Mouse (Mus musculus): Measurements from ENCODE around the gene Ubash3a. TPM values are rescaled to one million over a fixed set of nuclear protein-coding genes. Genes with fewer than 3 reads are reported as not detected.

Ubash3a gene
- polyA plus RNA-seq, 1 experiment from 2014 or later: 1.2 TPM

- Histone ChIP-seq H3K27ac (no peak overlapping the region), H3K27me3 (replicated peaks) (no peaks in the 10 kb centered on the region)
Measured at GRCm38 (mm10) chr17:31191825-31192224, 15.8 kb upstream of the Ubash3a start.

GRCm38 (mm10) chr17:31192663-31193062 is 15.0 kb upstream of the Ubash3a start:
- Histone ChIP-seq H3K27ac (no peak overlapping the region), H3K4me2 (no peak overlapping the region), H3K9me3 (no peaks in the 10 kb centered on the region), H3K36me3 (no peaks in the 10 kb centered on the region), H3K27me3 (replicated peaks) (no peaks in the 10 kb centered on the region), H3K4me3 (replicated peaks) (no peak overlapping the region), H3K9ac (no peak overlapping the region), H3K4me1 (no peaks in the 10 kb centered on the region)
- no peak for ATAC-seq (ENCODE audit: insufficient read depth, low FRiP score, low read depth)
- 39% methylated on average over 2 of the region's 2 CpGs for WGBS

More at GRCm38 (mm10) chr17:31191825-31192224, 15.8 kb upstream of the Ubash3a start:
- H3K9ac ChIP-seq: no peak overlapping the region
- no peaks in the 10 kb centered on the region for H3K4me1 ChIP-seq
- no peaks in the 10 kb centered on the region for H3K9me3 ChIP-seq
- WGBS: 68% methylated on average over 8 of the region's 8 CpGs
- no peaks in the 10 kb centered on the region for H3K36me3 ChIP-seq
- no peak overlapping the region for H3K4me2 ChIP-seq
- no peak overlapping the region for H3K4me3 ChIP-seq (replicated peaks)
- ATAC-seq (ENCODE audit: insufficient read depth, low FRiP score, low read depth): no peak

GRCm38 (mm10) chr17:31193360-31193759 is 14.3 kb upstream of the Ubash3a start:
- Histone ChIP-seq H3K4me1 (no peaks in the 10 kb centered on the region), H3K9ac (no peak overlapping the region), H3K27me3 (replicated peaks) (no peaks in the 10 kb centered on the region), H3K36me3 (no peaks in the 10 kb centered on the region), H3K4me3 (replicated peaks) (no peak overlapping the region), H3K27ac (no peak overlapping the region), H3K4me2 (no peak overlapping the region), H3K9me3 (no peaks in the 10 kb centered on the region)
- ATAC-seq (ENCODE audit: insufficient read depth, low FRiP score, low read depth): peak; percentile 30; the same call in 1 of the 2 replicates
- 72% methylated on average over 9 of the region's 9 CpGs for WGBS

- Histone ChIP-seq H3K9me3 (no peaks in the 10 kb centered on the region), H3K4me3 (replicated peaks) (no peak overlapping the region), H3K27me3 (replicated peaks) (no peaks in the 10 kb centered on the region), H3K27ac (no peak overlapping the region), H3K9ac (0 out of 2 replicates have a peak overlapping the region, but pooled peaks have one; percentile 2), H3K4me2 (no peak overlapping the region), H3K36me3 (no peaks in the 10 kb centered on the region), H3K4me1 (no peaks in the 10 kb centered on the region)
- 91% methylated on average over 6 of the region's 6 CpGs for WGBS
- no peak for ATAC-seq (ENCODE audit: insufficient read depth, low FRiP score, low read depth)
Measured at GRCm38 (mm10) chr17:31195207-31195606, 12.5 kb upstream of the Ubash3a start.

GRCm38 (mm10) chr17:31196283-31196682 is 11.4 kb upstream of the Ubash3a start:
- H3K9me3 ChIP-seq: no peaks in the 10 kb centered on the region
- no peaks in the 10 kb centered on the region for H3K27me3 ChIP-seq (replicated peaks)
- no peak overlapping the region for H3K9ac ChIP-seq
- H3K4me1 ChIP-seq: no peaks in the 10 kb centered on the region
- H3K4me3 ChIP-seq (replicated peaks): no peak overlapping the region
- no peak for ATAC-seq (ENCODE audit: insufficient read depth, low FRiP score, low read depth)
- H3K4me2 ChIP-seq: no peak overlapping the region
- H3K36me3 ChIP-seq: no peaks in the 10 kb centered on the region
- whole genome bisulfite sequencing: 78% methylated on average over 7 of the region's 7 CpGs
- H3K27ac ChIP-seq: no peak overlapping the region

- Histone ChIP-seq H3K27ac (no peak within 1 kb of the TSS), H3K36me3 (no peaks in the 10 kb centered on the region), H3K4me2 (no peak within 1 kb of the TSS), H3K9ac (no peak within 1 kb of the TSS), H3K27me3 (replicated peaks) (no peaks in the 10 kb centered on the region), H3K9me3 (no peaks in the 10 kb centered on the region), H3K4me3 (replicated peaks) (no peak within 1 kb of the TSS), H3K4me1 (no peaks in the 10 kb centered on the region)
- 86% methylated on average over 11 of the region's 11 CpGs for WGBS
- ATAC-seq (ENCODE audit: insufficient read depth, low FRiP score, low read depth): no peak
Measured at GRCm38 (mm10) chr17:31198877-31199276, 8.8 kb upstream of the Ubash3a start, which contains the start of gene Tmprss3. Gene Tmprss3, minus strand, starts transcription at chr17:31198977.

- no peaks in the 10 kb centered on the region for H3K27me3 ChIP-seq (replicated peaks)
- WGBS: 85% methylated on average over 8 of the region's 8 CpGs
Measured at GRCm38 (mm10) chr17:31208654-31209053, 981 bp downstream of the Ubash3a start.

GRCm38 (mm10) chr17:31209376-31209930 is 1.8 kb downstream of the Ubash3a start:
- Histone ChIP-seq H3K4me1 (no peaks in the 10 kb centered on the region), H3K36me3 (no peaks in the 10 kb centered on the region), H3K9me3 (no peaks in the 10 kb centered on the region), H3K27ac (no peak overlapping the region), H3K4me3 (replicated peaks) (no peak overlapping the region), H3K4me2 (no peak overlapping the region), H3K9ac (no peak overlapping the region), H3K27me3 (replicated peaks) (no peaks in the 10 kb centered on the region)
- WGBS: 89% methylated on average over 11 of the region's 11 CpGs
- no peak for ATAC-seq (ENCODE audit: insufficient read depth, low FRiP score, low read depth)

More at GRCm38 (mm10) chr17:31208654-31209053, 981 bp downstream of the Ubash3a start:
- H3K27ac ChIP-seq: no peak overlapping the region
- no peak overlapping the region for H3K4me2 ChIP-seq
- no peak overlapping the region for H3K4me3 ChIP-seq (replicated peaks)
- H3K36me3 ChIP-seq: no peaks in the 10 kb centered on the region
- no peaks in the 10 kb centered on the region for H3K9me3 ChIP-seq
- no peak overlapping the region for H3K9ac ChIP-seq
- ATAC-seq (ENCODE audit: insufficient read depth, low FRiP score, low read depth): no peak
- H3K4me1 ChIP-seq: no peaks in the 10 kb centered on the region

- H3K36me3 ChIP-seq: no peaks in the 10 kb centered on the region
- 85% methylated on average over 7 of the region's 7 CpGs for WGBS
- no peak for ATAC-seq (ENCODE audit: insufficient read depth, low FRiP score, low read depth)
Measured at GRCm38 (mm10) chr17:31210299-31210698, 2.6 kb downstream of the Ubash3a start.

GRCm38 (mm10) chr17:31211881-31212280 is 4.2 kb downstream of the Ubash3a start:
- H3K4me3 ChIP-seq (replicated peaks): no peak overlapping the region
- H3K4me2 ChIP-seq: no peak overlapping the region
- no peaks in the 10 kb centered on the region for H3K36me3 ChIP-seq
- H3K27me3 ChIP-seq (replicated peaks): no peaks in the 10 kb centered on the region
- WGBS: 88% methylated on average over 6 of the region's 6 CpGs
- no peak overlapping the region for H3K9ac ChIP-seq
- H3K27ac ChIP-seq: no peak overlapping the region
- no peaks in the 10 kb centered on the region for H3K9me3 ChIP-seq
- no peak for ATAC-seq (ENCODE audit: insufficient read depth, low FRiP score, low read depth)
- H3K4me1 ChIP-seq: 0 out of 2 replicates have a peak, but pooled peaks cover 5% of the 10 kb centered on the region

More at GRCm38 (mm10) chr17:31210299-31210698, 2.6 kb downstream of the Ubash3a start:
- H3K4me3 ChIP-seq (replicated peaks): no peak overlapping the region
- no peaks in the 10 kb centered on the region for H3K9me3 ChIP-seq
- H3K4me2 ChIP-seq: no peak overlapping the region
- H3K9ac ChIP-seq: no peak overlapping the region
- H3K27me3 ChIP-seq (replicated peaks): no peaks in the 10 kb centered on the region
- no peak overlapping the region for H3K27ac ChIP-seq
- no peaks in the 10 kb centered on the region for H3K4me1 ChIP-seq

GRCm38 (mm10) chr17:31216068-31216955 is 8.6 kb downstream of the Ubash3a start:
- Histone ChIP-seq H3K9me3 (no peaks in the 10 kb centered on the region), H3K9ac (no peak overlapping the region), H3K36me3 (no peaks in the 10 kb centered on the region), H3K4me1 (peaks cover 5% of the 10 kb centered on the region; the same call in 1 of the 2 replicates), H3K4me2 (no peak overlapping the region), H3K4me3 (replicated peaks) (no peak overlapping the region), H3K27me3 (replicated peaks) (no peaks in the 10 kb centered on the region), H3K27ac (peak overlapping the region; percentile 67; the same call in 1 of the 2 replicates)
- 46% methylated on average over 5 of the region's 5 CpGs for WGBS
- 0 out of 2 replicates have a peak, but pooled peaks have one; percentile 31 for ATAC-seq (ENCODE audit: insufficient read depth, low FRiP score, low read depth)

GRCm38 (mm10) chr17:31222810-31223310 is 15.2 kb downstream of the Ubash3a start:
- no peaks in the 10 kb centered on the region for H3K27me3 ChIP-seq (replicated peaks)
- H3K36me3 ChIP-seq: no peaks in the 10 kb centered on the region
- H3K9ac ChIP-seq: no peak overlapping the region
- H3K9me3 ChIP-seq: no peaks in the 10 kb centered on the region
- no peak overlapping the region for H3K4me2 ChIP-seq
- ATAC-seq (ENCODE audit: insufficient read depth, low FRiP score, low read depth): peak; percentile 66; the same call in 1 of the 2 replicates
- H3K4me1 ChIP-seq: peaks cover 7% of the 10 kb centered on the region
- H3K4me3 ChIP-seq (replicated peaks): no peak overlapping the region
- H3K27ac ChIP-seq: no peak overlapping the region
- WGBS: 39% methylated on average over 4 of the region's 4 CpGs
